Mouse (Mus musculus) adrenal gland, postnatal 25 days (tissue): ENCODE measurements at regions not wholly inside any gene's neighbourhood (a gene's known extent, or its start where the extent isn't known, plus 50 kb on each side); places are given as distances from the start of the nearest gene placed in this dataset.
A peak's percentile ranks its signal among the peaks of the same experiment; 100 is the strongest.

Source experiments
- DNase-seq: peaks from one replicate; pipeline ENCODE4 v3.0.0; 2021; ENCODE audit warnings: mixed read lengths

GRCm38 (mm10) chr16:39102151-39102550, 209.7 kb downstream of the Igsf11 start:
- DNase-seq = peak; percentile 13

- DNase-seq = no peak
Measured at GRCm38 (mm10) chr16:39103360-39104095, 211.1 kb downstream of the Igsf11 start.

- peak; percentile 21 for DNase-seq
Measured at GRCm38 (mm10) chr16:39109383-39110033, 217.0 kb downstream of the Igsf11 start.

GRCm38 (mm10) chr16:39110089-39110488, 217.6 kb downstream of the Igsf11 start:
- no peak for DNase-seq

GRCm38 (mm10) chr16:39118059-39118458, 225.6 kb downstream of the Igsf11 start:
- DNase-seq = no peak

GRCm38 (mm10) chr16:39119811-39120210, 227.3 kb downstream of the Igsf11 start:
- DNase-seq = no peak

GRCm38 (mm10) chr16:39123445-39123952, 231.0 kb downstream of the Igsf11 start:
- DNase-seq = no peak

- no peak for DNase-seq
Measured at GRCm38 (mm10) chr16:39132459-39132858, 240.0 kb downstream of the Igsf11 start.

GRCm38 (mm10) chr16:39135777-39136176, 243.3 kb downstream of the Igsf11 start:
- no peak for DNase-seq

- no peak for DNase-seq
Measured at GRCm38 (mm10) chr16:39147151-39147550, 254.7 kb downstream of the Igsf11 start.

GRCm38 (mm10) chr16:39151325-39152318, 259.2 kb downstream of the Igsf11 start:
- DNase-seq = no peak

GRCm38 (mm10) chr16:39158893-39159292, 266.4 kb downstream of the Igsf11 start:
- no peak for DNase-seq

- DNase-seq = no peak
Measured at GRCm38 (mm10) chr16:39159725-39160124, 267.3 kb downstream of the Igsf11 start.

- DNase-seq = no peak
Measured at GRCm38 (mm10) chr16:39162684-39163083, 270.2 kb downstream of the Igsf11 start.

GRCm38 (mm10) chr16:39191861-39192260, 299.4 kb downstream of the Igsf11 start:
- no peak for DNase-seq

- no peak for DNase-seq
Measured at GRCm38 (mm10) chr16:39195431-39195830, 303.0 kb downstream of the Igsf11 start.

GRCm38 (mm10) chr16:39196896-39197295, 304.4 kb downstream of the Igsf11 start:
- no peak for DNase-seq

- no peak for DNase-seq
Measured at GRCm38 (mm10) chr16:39223551-39223950, 331.1 kb downstream of the Igsf11 start.

- DNase-seq = no peak
Measured at GRCm38 (mm10) chr16:39229501-39229900, 337.0 kb downstream of the Igsf11 start.

- no peak for DNase-seq
Measured at GRCm38 (mm10) chr16:39230439-39230838, 338.0 kb downstream of the Igsf11 start.

- no peak for DNase-seq
Measured at GRCm38 (mm10) chr16:39234290-39234689, 341.8 kb downstream of the Igsf11 start.

GRCm38 (mm10) chr16:39273490-39273889, 381.0 kb downstream of the Igsf11 start:
- DNase-seq = no peak
